Mouse (Mus musculus) cerebellum, adult 2 months (tissue): ENCODE results near the gene Zfx.

Experiments used
- CTCF ChIP-seq: fragments of 200-500 bp; IDR thresholded peaks from 2 replicates; pipeline ENCODE4 v1.5.1; 2011; ENCODE audit warnings: low read depth, mild to moderate bottlenecking, control low read depth, low read length, moderate library complexity, borderline replicate concordance; ENCODE audit not compliant: insufficient read depth
- POLR2A ChIP-seq: fragments of 200-500 bp; IDR thresholded peaks from 2 replicates; pipeline ENCODE4 v1.6.1; 2011; ENCODE audit warnings: low read length, control low read depth, borderline replicate concordance; ENCODE audit not compliant: insufficient read depth

DNA sequence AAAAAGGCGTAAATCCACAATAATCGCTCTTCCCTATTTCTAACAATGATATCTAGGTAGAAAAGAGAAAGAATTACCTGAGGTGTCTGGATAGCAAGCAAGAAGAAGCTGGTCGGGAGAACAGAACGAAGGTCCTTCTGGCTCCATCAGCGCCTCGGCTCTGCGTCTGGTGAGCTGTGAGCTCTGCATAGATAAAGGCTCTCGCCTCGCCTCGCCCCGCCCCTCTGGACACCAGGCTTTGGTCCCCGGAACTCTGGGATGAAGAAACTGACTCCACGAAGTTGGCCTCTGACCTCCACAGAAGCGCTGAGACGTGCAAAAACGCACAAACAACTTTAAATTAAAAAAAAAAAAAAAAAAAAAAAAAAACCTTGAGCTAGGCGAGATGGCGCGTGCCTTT lies 27.0 kb upstream of the Zfx start:
- TF ChIP-seq CTCF (no peak), POLR2A (no peak)
